Mouse (Mus musculus) heart, adult 2 months (tissue): ENCODE results near the gene Tpm1.

Experiments used
- CTCF ChIP-seq: fragments of 200-600 bp; IDR thresholded peaks from 2 replicates; pipeline ENCODE4 v1.8.1; 2022; ENCODE audit warnings: antibody characterized with exemption, mild to moderate bottlenecking, moderate library complexity
- POLR2A ChIP-seq: fragments of 200-500 bp; IDR thresholded peaks from 2 replicates; pipeline ENCODE4 v1.6.1; 2011; ENCODE audit warnings: mild to moderate bottlenecking, low read depth, low read length, control low read depth; ENCODE audit not compliant: insufficient read depth

GRCm38 (mm10) chr9:67001050-67001449, 48.2 kb downstream of the Tpm1 start:
- no peak for TF ChIP-seq POLR2A
- TF ChIP-seq CTCF: peak; percentile 76
